Mouse (Mus musculus) ovary, adult 18-20 months (tissue): ENCODE data around the gene Comt.

Source experiments
- DNase-seq: peaks from one replicate; pipeline ENCODE4 v3.0.0; 2022; ENCODE audit warnings: low spot score, mixed read lengths

The Comt gene

GRCm38 (mm10) chr16:18357977-18358376 is 68.7 kb downstream of the Comt start:
- no peak for DNase-seq

DNA sequence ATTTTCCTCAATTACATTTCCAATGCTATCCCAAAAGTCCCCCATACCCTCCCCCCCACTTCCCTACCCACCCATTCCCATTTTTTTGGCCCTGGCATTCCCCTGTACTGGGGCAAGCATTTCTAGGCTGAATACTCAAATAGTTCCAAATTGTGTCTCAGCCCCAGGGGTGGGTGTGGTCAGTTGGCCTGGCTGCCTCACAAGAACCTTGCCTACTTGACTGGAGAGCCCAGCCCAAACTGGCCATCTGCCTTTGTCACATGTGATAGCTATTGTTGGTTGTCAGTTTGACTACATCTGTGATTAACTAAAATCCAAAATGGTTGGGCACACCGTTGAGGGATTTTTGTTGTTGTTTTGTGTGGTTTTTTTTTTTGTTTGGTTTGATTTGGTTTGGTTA is 69.7 kb downstream of the Comt start:
- DNase-seq: no peak
